Mouse (Mus musculus) telencephalon, adult 2 months (tissue): ENCODE results near the gene Gprasp1.
A peak's percentile ranks its signal among the peaks of the same experiment; 100 is the strongest.
"Not testable (repeated sequence)": the region's sequence is repeated elsewhere in the genome, so short reads cannot be mapped to it uniquely, and the experiment has no call there.

Experiments used
- DNase-seq: peaks from one replicate; pipeline ENCODE4 v3.0.0-alpha.2; 2011; ENCODE audit warnings: low read depth, low spot score

Gprasp1 gene

GRCm38 (mm10) chrX:135835896-135836295, 93.4 kb downstream of the Gprasp1 start:
- DNase-seq = not testable (repeated sequence)

GRCm38 (mm10) chrX:135837896-135838295, 95.4 kb downstream of the Gprasp1 start:
- peak; percentile 9 for DNase-seq

GRCm38 (mm10) chrX:135838521-135839360, 96.2 kb downstream of the Gprasp1 start, which contains the start of gene Gprasp2:
Gene Gprasp2, plus strand, starts transcription at chrX:135839034.
- peak; percentile 22 for DNase-seq

GRCm38 (mm10) chrX:135839397-135840391, 97.2 kb downstream of the Gprasp1 start:
- DNase-seq = peak; percentile 29
